Mouse (Mus musculus): ENCODE measurements around the gene Camta1.
A peak's percentile ranks its signal among the peaks of the same experiment; 100 is the strongest.

The Camta1 gene

DNA sequence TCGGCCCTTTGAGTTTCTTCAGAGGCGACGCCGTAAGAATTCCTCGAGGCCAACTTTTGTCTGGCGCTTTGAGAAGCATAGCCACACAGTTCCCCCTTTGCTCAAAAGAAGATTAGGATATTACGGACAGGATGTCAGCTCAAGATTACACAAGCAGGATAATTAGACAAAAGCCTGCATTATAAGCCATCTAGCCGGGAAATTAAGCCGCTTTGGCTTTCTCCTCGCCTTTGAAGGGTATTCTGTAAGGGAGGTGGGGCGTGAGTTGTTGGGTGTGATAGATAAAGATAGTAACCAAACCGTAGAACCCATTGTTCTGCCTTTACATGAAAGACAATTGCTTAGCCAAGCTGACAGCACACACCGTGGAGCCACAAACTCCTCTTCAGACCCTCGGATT is 579.6 kb downstream of the Camta1 start:
- no peak for DNase-seq (ENCODE audit: low read depth, low spot score)

DNA sequence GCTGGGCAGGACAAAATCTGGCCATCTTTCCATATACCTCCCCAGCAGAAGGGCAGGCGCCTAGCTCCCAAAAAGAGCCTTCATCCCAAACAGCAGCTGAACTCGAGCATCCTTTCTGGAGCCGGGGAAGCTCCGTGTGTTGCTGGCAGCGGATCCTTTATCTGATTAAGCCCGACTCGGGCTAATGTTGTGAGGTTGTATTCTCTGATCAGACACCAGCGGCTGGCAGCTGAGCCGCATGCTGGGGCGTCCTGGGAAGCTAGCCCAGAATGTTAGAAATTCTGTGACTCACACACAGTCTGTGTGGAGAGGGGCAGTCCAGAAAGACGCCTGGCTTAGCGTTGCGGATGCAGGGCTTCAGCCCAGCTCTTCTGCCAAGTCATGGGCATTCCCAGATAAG is 586.4 kb downstream of the Camta1 start:
- DNase-seq (ENCODE audit: low read depth, low spot score): no peak

- DNase-seq (ENCODE audit: low read depth, low spot score): no peak
Observed at GRCm38 (mm10) chr4:151263786-151264414, 597.8 kb downstream of the Camta1 start.

GRCm38 (mm10) chr4:151263052-151263451 is 598.6 kb downstream of the Camta1 start:
- no peak for DNase-seq (ENCODE audit: low read depth, low spot score)

DNA sequence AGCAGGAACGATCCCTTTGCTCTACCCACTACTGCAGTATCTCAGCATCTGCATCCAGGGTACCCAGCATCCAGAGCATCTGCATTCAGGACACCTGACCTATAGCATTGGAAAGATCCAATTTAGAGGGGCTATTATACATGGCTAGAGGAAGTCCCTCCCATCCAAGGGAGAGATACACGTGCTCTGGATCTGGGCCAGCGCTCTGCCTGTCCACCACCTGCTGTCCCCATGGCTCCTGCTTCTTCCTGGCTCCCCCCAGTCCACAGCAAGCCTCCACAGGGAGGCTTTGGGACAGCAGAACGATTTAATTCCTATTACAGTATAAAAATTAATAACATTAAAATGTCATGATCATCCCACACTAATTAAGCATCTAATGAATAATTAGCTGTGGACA is 605.1 kb downstream of the Camta1 start:
- no peak for DNase-seq (ENCODE audit: low read depth, low spot score)

DNA sequence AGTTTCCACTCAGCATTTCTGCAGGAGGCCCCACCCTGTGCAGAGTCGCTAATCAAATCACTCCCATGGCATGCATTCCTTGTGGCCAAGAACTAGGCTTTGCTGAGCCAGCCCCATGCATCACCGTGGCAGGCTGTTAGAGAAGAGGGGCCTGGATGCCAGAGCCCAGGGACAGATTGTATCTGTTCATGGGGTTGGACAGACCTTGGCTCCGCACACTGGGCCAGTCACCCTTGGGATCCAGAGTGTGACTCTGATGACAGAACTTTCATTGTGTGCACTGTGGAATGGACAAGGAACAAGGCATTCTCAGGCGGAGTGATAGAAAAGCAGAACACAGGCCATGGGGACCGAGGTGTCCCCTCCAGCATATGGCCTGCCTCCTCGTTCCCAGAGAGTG is 610.9 kb downstream of the Camta1 start:
- DNase-seq (ENCODE audit: low read depth, low spot score): no peak

DNA sequence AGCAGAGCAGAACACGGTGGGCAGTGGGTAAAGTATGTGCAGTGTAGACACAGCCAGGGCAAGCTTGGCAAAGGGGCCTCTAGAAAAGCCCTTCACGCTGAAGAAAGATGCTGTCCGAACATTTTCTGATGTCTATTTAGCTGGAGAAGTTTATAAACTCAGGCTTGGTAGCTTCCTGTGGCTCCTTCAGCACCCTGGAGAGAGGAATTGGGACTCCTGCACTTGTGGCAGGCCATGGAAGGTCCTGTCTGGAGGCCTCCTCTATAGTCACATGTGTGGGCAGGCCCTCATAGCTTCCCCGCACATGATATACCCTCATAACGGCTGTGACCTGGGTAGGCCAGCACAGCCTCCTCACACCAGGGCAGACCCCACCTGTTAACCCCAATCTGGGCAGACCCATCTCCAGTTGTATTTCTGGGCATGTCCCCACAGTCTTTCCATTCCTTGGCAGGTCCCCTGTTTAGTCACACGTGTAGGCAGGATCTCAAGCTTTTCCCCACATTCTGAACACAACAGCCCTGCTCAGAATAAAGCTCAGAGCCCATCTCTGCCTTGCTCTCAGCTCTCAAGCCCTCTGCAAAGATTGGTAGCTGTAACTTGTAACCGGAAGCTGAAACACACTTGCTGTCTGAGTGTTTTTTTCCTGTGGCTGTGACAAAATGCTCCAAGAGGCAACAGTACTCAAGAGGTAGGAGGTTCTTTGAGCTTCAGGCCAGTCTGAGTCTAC is 616.4 kb downstream of the Camta1 start:
- no peak for DNase-seq (ENCODE audit: low read depth, low spot score)

DNA sequence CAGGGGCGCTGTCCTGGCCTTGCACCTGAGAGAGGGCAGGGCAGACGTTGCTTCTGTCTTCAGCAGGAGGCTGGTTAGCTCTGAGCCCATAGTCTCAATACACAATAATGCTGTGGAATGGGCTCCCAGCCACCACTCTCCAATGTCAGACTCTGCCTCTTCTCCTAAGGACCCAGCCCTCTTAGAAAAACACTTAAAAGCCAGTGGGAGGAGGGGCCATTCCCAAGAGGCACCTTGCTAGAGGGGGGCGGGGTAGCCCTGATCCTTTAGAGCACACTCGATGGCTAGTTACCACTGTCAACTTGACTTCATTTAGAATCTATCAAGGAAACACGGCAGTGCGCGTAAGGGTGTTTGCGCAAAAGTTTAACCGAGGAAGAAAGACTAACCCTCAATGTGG is 618.2 kb downstream of the Camta1 start:
- DNase-seq (ENCODE audit: low read depth, low spot score): no peak

- DNase-seq (ENCODE audit: low read depth, low spot score): no peak
Observed at GRCm38 (mm10) chr4:151242751-151243150, 618.9 kb downstream of the Camta1 start.

DNA sequence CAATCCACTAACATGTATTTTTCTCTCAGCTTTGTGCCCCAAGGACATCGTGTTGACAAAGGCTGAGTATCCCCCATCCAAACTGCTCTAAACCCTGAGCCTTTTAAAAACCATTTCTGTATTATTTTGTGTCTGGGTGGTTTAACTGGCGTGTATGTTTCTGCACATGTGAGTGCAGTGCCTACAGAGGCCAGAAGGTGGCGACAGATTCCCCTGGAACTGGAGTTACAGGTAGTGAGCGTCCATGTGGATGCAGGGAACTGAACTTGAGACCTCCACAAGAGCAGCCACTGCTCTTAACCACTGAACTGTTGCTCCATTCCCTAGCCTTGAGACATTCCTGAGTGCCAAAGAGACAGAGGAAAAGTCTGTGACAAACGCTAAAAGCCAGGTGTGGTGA is 621.2 kb downstream of the Camta1 start:
- DNase-seq (ENCODE audit: low read depth, low spot score): no peak

GRCm38 (mm10) chr4:151238970-151239684 is 622.5 kb downstream of the Camta1 start:
- DNase-seq (ENCODE audit: low read depth, low spot score): no peak

GRCm38 (mm10) chr4:151237501-151237900 is 624.2 kb downstream of the Camta1 start:
- no peak for DNase-seq (ENCODE audit: low read depth, low spot score)

GRCm38 (mm10) chr4:151234981-151235380 is 626.7 kb downstream of the Camta1 start:
- no peak for DNase-seq (ENCODE audit: low read depth, low spot score)

DNA sequence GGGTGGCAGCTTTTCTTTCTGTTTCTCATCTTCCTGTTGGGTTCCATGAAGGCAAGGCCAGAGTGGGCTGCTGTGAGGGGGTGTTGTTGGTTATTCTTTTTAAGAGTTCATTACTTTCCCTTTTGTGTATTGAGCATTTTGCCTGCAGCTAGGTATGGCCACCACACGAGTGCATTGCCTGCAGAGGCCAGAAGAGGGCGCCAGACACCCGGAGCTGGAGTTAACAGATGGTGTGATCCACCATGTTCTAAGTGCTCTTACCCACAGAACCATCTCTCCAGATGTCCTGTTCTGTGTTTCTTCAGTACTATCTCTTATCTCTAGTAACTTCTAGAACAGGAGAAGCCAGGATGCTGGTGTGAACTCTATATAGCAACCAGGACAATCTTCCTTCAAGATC is 629.6 kb downstream of the Camta1 start:
- DNase-seq (ENCODE audit: low read depth, low spot score): peak; percentile 2

- DNase-seq (ENCODE audit: low read depth, low spot score): no peak
Observed at GRCm38 (mm10) chr4:151229073-151229472, 632.6 kb downstream of the Camta1 start.

DNA sequence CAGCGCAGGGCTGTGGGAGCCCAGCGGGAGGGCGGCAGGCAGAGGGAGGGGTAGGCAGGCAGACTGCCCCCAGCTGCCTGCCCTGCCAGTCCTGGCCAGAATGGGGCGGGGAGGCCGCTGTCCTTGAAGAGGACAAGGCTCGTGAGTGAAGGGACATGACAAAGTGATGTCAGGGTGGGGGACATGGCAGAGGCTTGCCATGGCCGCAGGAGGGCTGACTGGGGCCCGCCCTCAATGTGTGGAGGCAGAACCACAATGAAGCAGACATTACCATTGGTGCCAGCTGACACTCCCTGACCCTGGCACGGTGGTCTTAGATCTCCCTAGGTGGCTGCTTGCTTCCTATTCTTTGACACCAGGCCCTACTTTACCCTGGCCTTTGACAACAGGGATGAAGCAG is 635.2 kb downstream of the Camta1 start:
- no peak for DNase-seq (ENCODE audit: low read depth, low spot score)

DNA sequence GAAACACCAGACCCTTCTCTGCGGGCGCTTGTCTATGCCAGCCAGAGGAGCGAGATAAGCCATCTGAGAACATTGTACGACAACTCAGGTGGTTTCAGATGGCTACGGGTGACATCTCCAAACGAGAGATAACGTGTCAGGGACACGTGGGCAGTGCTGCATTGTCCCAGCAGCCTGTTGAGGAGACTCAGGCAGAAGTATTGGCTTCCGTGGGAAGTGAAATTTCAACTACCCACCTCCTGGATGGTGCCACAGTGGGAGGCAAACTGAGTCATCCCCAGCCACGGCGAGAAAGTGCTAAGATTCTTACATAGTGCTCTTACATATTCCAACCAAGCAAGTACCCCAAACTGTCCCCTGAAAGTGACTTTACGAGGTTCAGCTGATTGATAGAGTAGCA is 637.7 kb downstream of the Camta1 start:
- no peak for DNase-seq (ENCODE audit: low read depth, low spot score)

- DNase-seq (ENCODE audit: low read depth, low spot score): no peak
Observed at GRCm38 (mm10) chr4:151223263-151223996, 638.2 kb downstream of the Camta1 start.

DNA sequence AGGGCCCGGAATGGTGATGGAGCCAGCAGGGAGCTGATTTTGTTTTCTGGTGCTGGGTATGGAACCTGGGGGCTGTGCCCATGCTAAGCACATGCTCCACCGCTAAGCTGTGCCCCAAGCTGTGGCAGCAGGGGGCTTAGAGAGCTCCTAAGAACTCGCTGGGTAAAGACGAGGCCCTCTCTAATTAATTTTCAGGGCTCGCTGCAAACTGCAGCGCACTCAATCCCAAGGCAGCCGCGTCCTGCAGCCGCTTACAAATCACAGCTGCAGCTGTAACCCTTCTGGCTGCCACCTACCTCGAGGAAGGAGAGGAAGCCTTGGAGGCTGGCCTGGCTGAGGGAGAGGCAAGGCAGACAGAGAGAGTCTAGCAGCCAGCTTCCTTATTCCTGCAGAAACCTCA is 639.0 kb downstream of the Camta1 start:
- DNase-seq (ENCODE audit: low read depth, low spot score): no peak

DNA sequence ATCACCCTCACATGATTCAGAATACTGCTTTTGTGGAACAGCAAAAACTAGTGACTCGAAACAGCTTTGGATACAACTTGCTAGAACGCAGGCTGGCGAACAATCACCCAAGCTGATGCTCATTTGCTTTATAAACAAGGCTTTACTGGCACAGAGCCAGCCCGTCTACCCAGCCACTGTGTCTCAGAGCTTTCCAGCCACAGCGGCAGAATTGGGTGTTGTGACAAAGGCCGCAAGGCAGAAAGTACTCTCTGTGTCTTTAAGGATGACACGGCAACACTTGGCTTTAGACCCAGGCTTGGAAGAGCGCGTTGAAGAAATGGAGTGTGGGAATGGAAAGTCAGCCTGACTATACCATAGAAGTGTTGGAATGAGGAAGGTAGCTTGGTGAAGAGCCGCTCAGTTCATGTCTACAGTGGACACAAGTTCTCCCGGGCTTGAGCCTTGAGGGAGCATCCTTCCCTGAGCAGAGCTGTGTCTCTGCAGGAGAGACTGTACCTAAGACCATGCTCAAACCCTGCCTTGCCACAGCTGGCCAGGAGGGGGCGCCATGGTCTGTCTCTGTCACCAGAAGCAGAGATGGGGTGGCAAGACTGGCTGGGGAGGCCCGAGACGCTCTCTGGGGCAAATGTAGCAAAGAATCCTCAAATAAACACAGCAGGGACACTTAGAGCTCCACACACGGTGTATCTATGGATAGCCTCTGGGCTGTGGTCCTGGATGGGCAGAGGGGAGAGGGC is 645.0 kb downstream of the Camta1 start:
- DNase-seq (ENCODE audit: low read depth, low spot score): no peak

- no peak for DNase-seq (ENCODE audit: low read depth, low spot score)
Observed at GRCm38 (mm10) chr4:151215866-151216265, 645.8 kb downstream of the Camta1 start.

All from CD4-positive, CD25-positive, alpha-beta regulatory T cell, adult 2 months (primary cell).